Mouse (Mus musculus): ENCODE results near the gene Gm45716.

DNA sequence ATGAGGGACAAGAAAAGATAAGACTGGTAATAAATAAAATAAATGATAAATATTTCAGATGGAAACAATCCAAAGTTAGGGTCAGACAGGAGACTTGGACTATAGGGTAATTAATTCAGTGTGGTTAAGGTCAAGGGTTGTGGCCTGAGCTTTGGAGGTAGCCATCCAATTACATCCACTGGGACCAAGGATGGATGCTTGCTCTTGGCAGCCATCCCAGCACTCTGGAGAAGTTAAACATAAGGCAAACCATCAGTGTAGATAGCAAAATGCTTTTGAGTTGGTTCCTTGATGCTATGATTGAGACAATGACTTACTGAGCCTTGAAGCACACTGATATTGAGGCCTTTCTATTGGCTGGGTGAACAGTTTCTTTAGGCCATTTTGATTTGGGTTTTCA is 105.3 kb downstream of the Gm45716 start:
- TF ChIP-seq ZC3H11A (IDR thresholded peaks at IDR 0.05; ENCODE audit: borderline replicate concordance, low read depth, low read length) (no peak), ZNF384 (IDR thresholded peaks at IDR 0.05; ENCODE audit: low read depth, low read length) (no peak), HCFC1 (IDR thresholded peaks at IDR 0.05; ENCODE audit: borderline replicate concordance, insufficient read depth, low read length) (no peak)
